ENCODE assay signal across 25 mouse cellular contexts in the genomic region with DNA sequence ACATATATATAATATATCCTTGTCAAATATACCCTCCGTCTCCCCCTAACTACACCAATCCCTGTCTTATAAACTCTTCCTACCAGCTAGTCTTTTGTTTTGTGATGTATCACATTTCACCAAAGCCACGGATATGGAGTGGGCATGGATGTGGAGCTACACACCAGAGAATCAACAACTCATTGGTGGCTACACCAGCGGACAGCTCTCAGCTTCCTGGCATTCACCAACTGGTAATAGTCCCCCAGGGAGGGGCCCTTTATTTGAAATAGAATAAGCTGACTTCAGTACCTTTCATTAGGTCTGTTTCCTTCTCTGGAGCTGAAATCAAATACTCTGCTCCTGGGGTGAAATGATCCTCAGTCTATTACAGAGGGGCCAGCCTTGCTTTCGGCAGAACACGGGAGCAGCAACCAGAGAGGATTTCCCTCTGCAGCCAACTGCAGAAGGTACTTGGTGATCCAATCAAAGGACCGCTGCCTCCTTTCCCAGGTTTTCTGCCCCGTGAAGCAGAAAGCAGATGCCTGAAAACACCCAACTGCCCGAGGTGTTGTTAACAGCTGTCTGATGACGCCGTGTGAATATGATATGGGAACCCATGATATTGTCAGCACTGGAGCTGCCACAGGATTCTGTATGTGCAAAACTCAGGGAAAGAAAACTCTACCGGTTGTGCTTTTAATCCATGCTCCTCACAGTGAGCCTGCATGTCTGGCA.
DNase-seq lines count a peak whose midpoint lies in the region; ATAC-seq and TF ChIP-seq lines count a peak whose summit lies in the region.
"Had no signal": no experiment of that assay in that cellular context is flagged by ENCODE, and none has a peak within 500 bp of the region (broad histone marks: within the 10 kb centered on the region; RNA-seq: fewer than 3 reads in every experiment).

No protein-coding gene starts in this region.

- no peak for TF ChIP-seq CTCF in gastrocnemius, adult 2 months (IDR thresholded peaks at IDR 0.05)
- no peak for TF ChIP-seq CTCF in layer of hippocampus, adult 2 months (conservative IDR thresholded peaks at IDR 0.05)

- no peak overlapping the region for H3K27ac ChIP-seq in gastrocnemius, adult 2 months
- no peak overlapping the region for H3K27ac ChIP-seq in embryonic facial prominence, embryonic 13.5 days
- H3K27ac ChIP-seq in forebrain, embryonic 11.5 days (ENCODE audit: low read depth, low read length) = no peak overlapping the region
- no peak overlapping the region for H3K27ac ChIP-seq in layer of hippocampus, adult 2 months
- H3K27ac ChIP-seq: forebrain, embryonic 10.5 days; intestine, embryonic 15.5 days; macrophage; midbrain, embryonic 10.5 days had no signal

- peak; percentile 23 for DNase-seq in gastrocnemius, adult 2 months
- DNase-seq in gastrocnemius, postnatal 36 days = no peak
- peak; percentile 4 to 17 for DNase-seq in kidney, postnatal 4 days
- DNase-seq in kidney, postnatal 25 days = no peak
- DNase-seq in mesoderm, embryonic 11.5 days (ENCODE audit: low read depth, low spot score) = peak; percentile 9
- DNase-seq in forebrain, embryonic 11.5 days (ENCODE audit: low spot score) = no peak
- DNase-seq in layer of hippocampus, adult 2 months (ENCODE audit: low spot score in 2 of 2) = no peak
- DNase-seq: adrenal gland, postnatal 14 days; cerebellum, adult 9-10 months; heart, postnatal 4 days; kidney, postnatal 10 days; layer of hippocampus, adult 9-11 months; liver, postnatal 0 days; thymus, adult 18-20 months; thymus, postnatal 36 days had no signal

- H3K27me3 ChIP-seq in embryonic facial prominence, embryonic 13.5 days = no peaks in the 10 kb centered on the region
- H3K27me3 ChIP-seq in forebrain, embryonic 11.5 days (ENCODE audit: control insufficient read depth, insufficient read depth, low read length) = no peaks in the 10 kb centered on the region
- H3K27me3 ChIP-seq: intestine, embryonic 15.5 days had no signal

- peak overlapping the region; percentile 43 for H3K4me3 ChIP-seq in gastrocnemius, adult 2 months
- H3K4me3 ChIP-seq in embryonic facial prominence, embryonic 13.5 days = no peak overlapping the region
- no peak overlapping the region for H3K4me3 ChIP-seq in forebrain, embryonic 11.5 days (ENCODE audit: low read depth, low read length)
- H3K4me3 ChIP-seq in layer of hippocampus, adult 2 months = no peak overlapping the region
- H3K4me3 ChIP-seq: forebrain, embryonic 10.5 days; intestine, embryonic 15.5 days; midbrain, embryonic 10.5 days; myocyte had no signal

- H3K9ac ChIP-seq in embryonic facial prominence, embryonic 13.5 days = no peak overlapping the region
- no peak overlapping the region for H3K9ac ChIP-seq in forebrain, embryonic 11.5 days (ENCODE audit: low read length)
- H3K9ac ChIP-seq: intestine, embryonic 15.5 days; liver, postnatal 0 days had no signal

- 0 out of 2 replicates have a peak, but pooled peaks have one; percentile 56 for ATAC-seq in embryonic facial prominence, embryonic 13.5 days (ENCODE audit: insufficient number of reproducible peaks, insufficient read depth, low FRiP score, low TSS enrichment, low read depth)
- no peak for ATAC-seq in forebrain, embryonic 11.5 days (replicated peaks; ENCODE audit: low FRiP score)
- ATAC-seq: hindbrain, embryonic 16.5 days; intestine, embryonic 15.5 days; liver, postnatal 0 days; lung, postnatal 0 days; midbrain, embryonic 16.5 days had no signal

- WGBS in embryonic facial prominence, embryonic 13.5 days = 43% methylated on average over 11 of the region's 11 CpGs
- 63% methylated on average over 11 of the region's 11 CpGs for WGBS in forebrain, embryonic 11.5 days

- H3K4me2 ChIP-seq in embryonic facial prominence, embryonic 13.5 days = peak overlapping the region; percentile 33
- H3K4me2 ChIP-seq in forebrain, embryonic 11.5 days (ENCODE audit: low read depth, low read length, severe bottlenecking) = no peak overlapping the region
- H3K4me2 ChIP-seq: intestine, embryonic 15.5 days; liver, embryonic 11.5 days had no signal

- intact Hi-C loops in gastrocnemius, adult 2 months (cut with DNase I) = no loop called here
- intact Hi-C loops in gastrocnemius, postnatal 36 days (cut with DNase I) = no loop called here

- no peaks in the 10 kb centered on the region for H3K4me1 ChIP-seq in embryonic facial prominence, embryonic 13.5 days
- H3K4me1 ChIP-seq in forebrain, embryonic 11.5 days (replicated peaks; ENCODE audit: control insufficient read depth, insufficient read depth, low read length) = no peaks in the 10 kb centered on the region
- H3K4me1 ChIP-seq: intestine, embryonic 15.5 days; midbrain, embryonic 10.5 days had no signal

- H3K36me3 ChIP-seq in embryonic facial prominence, embryonic 13.5 days = no peaks in the 10 kb centered on the region
- H3K36me3 ChIP-seq in forebrain, embryonic 11.5 days (ENCODE audit: control insufficient read depth, insufficient read depth, low read length) = no peaks in the 10 kb centered on the region
- H3K36me3 ChIP-seq: forebrain, embryonic 10.5 days; intestine, embryonic 15.5 days; midbrain, embryonic 10.5 days had no signal

- H3K9me3 ChIP-seq in embryonic facial prominence, embryonic 13.5 days = no peaks in the 10 kb centered on the region
- no peaks in the 10 kb centered on the region for H3K9me3 ChIP-seq in forebrain, embryonic 11.5 days (ENCODE audit: control insufficient read depth, low read length)
- H3K9me3 ChIP-seq: forebrain, embryonic 10.5 days; intestine, embryonic 15.5 days; midbrain, embryonic 10.5 days had no signal

Comparison
In these comparisons a context has a peak if more than half of its experiments do, and no peak if none do; other contexts are left out.
1. DNase-seq: peak in gastrocnemius, adult 2 months (single experiment), kidney, postnatal 4 days (2 of 2) and mesoderm, embryonic 11.5 days (single experiment); none in gastrocnemius, postnatal 36 days (0 of 2), kidney, postnatal 25 days (0 of 2), forebrain, embryonic 11.5 days (single experiment) and layer of hippocampus, adult 2 months (0 of 2).